Mouse (Mus musculus) forebrain, embryonic 10.5 days (tissue): ENCODE measurements at regions not wholly inside any gene's neighbourhood (a gene's known extent, or its start where the extent isn't known, plus 50 kb on each side); places are given as distances from the start of the nearest gene placed in this dataset.
"Not testable (repeated sequence)": the region's sequence is repeated elsewhere in the genome, so short reads cannot be mapped to it uniquely, and the experiment has no call there.

ENCODE experiments used
- DNase-seq: peaks from one replicate; pipeline ENCODE4 v3.0.0-alpha.2; 2017; ENCODE audit warnings: low spot score; ENCODE audit errors: extremely low spot score
- H3K27ac ChIP-seq: fragments of 300-500 bp; sonication (generic); 2 replicates; pipeline ENCODE4 v1.5.1; 2016; ENCODE audit warnings: mild to moderate bottlenecking
- H3K27me3 ChIP-seq: fragments of 300-500 bp; sonication (generic); 2 replicates; pipeline ENCODE4 v1.6.1; 2016; ENCODE audit warnings: mild to moderate bottlenecking; ENCODE audit not compliant: poor library complexity, severe bottlenecking
- H3K36me3 ChIP-seq: fragments of 300-500 bp; sonication (generic); replicated peaks from 2 replicates; pipeline ENCODE4 v1.6.1; 2016; ENCODE audit warnings: mild to moderate bottlenecking, moderate library complexity
- H3K4me1 ChIP-seq: fragments of 300-500 bp; sonication (generic); 2 replicates; pipeline ENCODE4 v1.6.1; 2016
- H3K4me3 ChIP-seq: fragments of 300-500 bp; sonication (generic); 2 replicates; pipeline ENCODE4 v1.5.1; 2016; ENCODE audit warnings: mild to moderate bottlenecking, moderate library complexity
- H3K9me3 ChIP-seq: fragments of 300-500 bp; sonication (generic); 2 replicates; pipeline ENCODE4 v1.6.1; 2016; ENCODE audit warnings: mild to moderate bottlenecking, moderate library complexity
- WGBS: fragments of 180-500 bp; shearing (Covaris S2); methylation state at CpG from one replicate; pipeline ENCODE4 v1.1.7; 2016; 5-methylcytosine and 5-hydroxymethylcytosine counted together

- Histone ChIP-seq H3K36me3 (no peaks in the 10 kb centered on the region), H3K27me3 (no peaks in the 10 kb centered on the region), H3K4me1 (no peaks in the 10 kb centered on the region), H3K27ac (no peak overlapping the region), H3K9me3 (no peaks in the 10 kb centered on the region), H3K4me3 (no peak overlapping the region)
- no peak for DNase-seq
- 80% methylated on average over 6 of the region's 6 CpGs for WGBS
Measured at GRCm38 (mm10) chr11:8773862-8774261, 109.5 kb upstream of the Tns3 start.

GRCm38 (mm10) chr11:8773260-8773659, 108.9 kb upstream of the Tns3 start:
- Histone ChIP-seq H3K4me3 (no peak overlapping the region), H3K4me1 (no peaks in the 10 kb centered on the region), H3K27ac (no peak overlapping the region), H3K36me3 (no peaks in the 10 kb centered on the region), H3K9me3 (no peaks in the 10 kb centered on the region), H3K27me3 (no peaks in the 10 kb centered on the region)
- WGBS = 82% methylated on average over 11 of the region's 11 CpGs
- DNase-seq = no peak

- H3K4me3 ChIP-seq = no peak overlapping the region
- 85% methylated on average over 5 of the region's 5 CpGs for WGBS
- H3K27me3 ChIP-seq = no peaks in the 10 kb centered on the region
- no peaks in the 10 kb centered on the region for H3K36me3 ChIP-seq
- DNase-seq = no peak
- no peaks in the 10 kb centered on the region for H3K4me1 ChIP-seq
- H3K27ac ChIP-seq = no peak overlapping the region
- no peaks in the 10 kb centered on the region for H3K9me3 ChIP-seq
Measured at GRCm38 (mm10) chr11:8772541-8772940, 108.2 kb upstream of the Tns3 start.

GRCm38 (mm10) chr11:8768706-8769105, 104.4 kb upstream of the Tns3 start:
- not testable (repeated sequence) for H3K4me3 ChIP-seq, DNase-seq, H3K27ac ChIP-seq, H3K4me1 ChIP-seq, H3K36me3 ChIP-seq, H3K9me3 ChIP-seq, H3K27me3 ChIP-seq
- 88% methylated on average over 1 of the region's 1 CpGs for WGBS

- no peak overlapping the region for H3K27ac ChIP-seq
- 94% methylated on average over 1 of the region's 1 CpGs for WGBS
- DNase-seq = no peak
- H3K27me3 ChIP-seq = no peaks in the 10 kb centered on the region
- H3K4me3 ChIP-seq = no peak overlapping the region
- peaks cover 9% of the 10 kb centered on the region; the same call in 1 of the 2 replicates for H3K4me1 ChIP-seq
- no peaks in the 10 kb centered on the region for H3K9me3 ChIP-seq
- no peaks in the 10 kb centered on the region for H3K36me3 ChIP-seq
Measured at GRCm38 (mm10) chr11:8765541-8765885, 101.2 kb upstream of the Tns3 start.

- Histone ChIP-seq H3K9me3 (no peaks in the 10 kb centered on the region), H3K4me3 (no peak overlapping the region), H3K27ac (no peak overlapping the region), H3K4me1 (peaks cover 9% of the 10 kb centered on the region; the same call in 1 of the 2 replicates), H3K27me3 (no peaks in the 10 kb centered on the region), H3K36me3 (no peaks in the 10 kb centered on the region)
- 85% methylated on average over 2 of the region's 2 CpGs for WGBS
- no peak for DNase-seq
Measured at GRCm38 (mm10) chr11:8764861-8765540, 100.7 kb upstream of the Tns3 start.

GRCm38 (mm10) chr11:8763448-8763847, 99.1 kb upstream of the Tns3 start:
- Histone ChIP-seq H3K4me3 (no peak overlapping the region), H3K27me3 (no peaks in the 10 kb centered on the region), H3K36me3 (no peaks in the 10 kb centered on the region), H3K9me3 (no peaks in the 10 kb centered on the region), H3K27ac (no peak overlapping the region), H3K4me1 (peaks cover 9% of the 10 kb centered on the region; the same call in 1 of the 2 replicates)
- 75% methylated on average over 7 of the region's 7 CpGs for WGBS
- no peak for DNase-seq

- no peaks in the 10 kb centered on the region for H3K36me3 ChIP-seq
- WGBS = 86% methylated on average over 2 of the region's 2 CpGs
- no peak overlapping the region for H3K27ac ChIP-seq
- H3K4me1 ChIP-seq = peaks cover 9% of the 10 kb centered on the region; the same call in 1 of the 2 replicates
- H3K27me3 ChIP-seq = no peaks in the 10 kb centered on the region
- DNase-seq = no peak
- H3K4me3 ChIP-seq = no peak overlapping the region
- H3K9me3 ChIP-seq = no peaks in the 10 kb centered on the region
Measured at GRCm38 (mm10) chr11:8762133-8762532, 97.8 kb upstream of the Tns3 start.

- H3K27me3 ChIP-seq = no peaks in the 10 kb centered on the region
- no peaks in the 10 kb centered on the region for H3K36me3 ChIP-seq
- H3K4me3 ChIP-seq = no peak overlapping the region
- no peaks in the 10 kb centered on the region for H3K9me3 ChIP-seq
- no peak for DNase-seq
- H3K27ac ChIP-seq = 0 out of 2 replicates have a peak overlapping the region, but pooled peaks have one; percentile 6
- H3K4me1 ChIP-seq = peaks cover 9% of the 10 kb centered on the region; the same call in 1 of the 2 replicates
Measured at GRCm38 (mm10) chr11:8761626-8762025, 97.3 kb upstream of the Tns3 start.

GRCm38 (mm10) chr11:8759858-8760257, 95.5 kb upstream of the Tns3 start:
- 90% methylated on average over 1 of the region's 1 CpGs for WGBS
- H3K4me3 ChIP-seq = no peak overlapping the region
- H3K4me1 ChIP-seq = peaks cover 9% of the 10 kb centered on the region; the same call in 1 of the 2 replicates
- no peaks in the 10 kb centered on the region for H3K9me3 ChIP-seq
- H3K27ac ChIP-seq = no peak overlapping the region
- H3K27me3 ChIP-seq = no peaks in the 10 kb centered on the region
- no peaks in the 10 kb centered on the region for H3K36me3 ChIP-seq
- no peak for DNase-seq

- H3K27me3 ChIP-seq, H3K4me1 ChIP-seq, H3K9me3 ChIP-seq, DNase-seq, H3K27ac ChIP-seq, H3K36me3 ChIP-seq, H3K4me3 ChIP-seq: not testable (repeated sequence)
- WGBS = 34% methylated on average over 2 of the region's 2 CpGs
Measured at GRCm38 (mm10) chr11:8754508-8754907, 90.2 kb upstream of the Tns3 start.

GRCm38 (mm10) chr11:8735784-8736183, 71.4 kb upstream of the Tns3 start:
- not testable (repeated sequence) for H3K9me3 ChIP-seq, H3K36me3 ChIP-seq, H3K4me3 ChIP-seq, H3K27me3 ChIP-seq, H3K4me1 ChIP-seq, DNase-seq, H3K27ac ChIP-seq
- WGBS = 79% methylated on average over 3 of the region's 3 CpGs

- Histone ChIP-seq H3K4me3 (no peak overlapping the region), H3K4me1 (peaks cover 14% of the 10 kb centered on the region), H3K27ac (no peak overlapping the region), H3K36me3 (no peaks in the 10 kb centered on the region), H3K27me3 (no peaks in the 10 kb centered on the region), H3K9me3 (no peaks in the 10 kb centered on the region)
- 91% methylated on average over 5 of the region's 5 CpGs for WGBS
- no peak for DNase-seq
Measured at GRCm38 (mm10) chr11:8727007-8727406, 62.7 kb upstream of the Tns3 start.

GRCm38 (mm10) chr11:8725505-8725904, 61.2 kb upstream of the Tns3 start:
- no peaks in the 10 kb centered on the region for H3K27me3 ChIP-seq
- WGBS = 82% methylated on average over 4 of the region's 4 CpGs
- no peak for DNase-seq
- H3K4me3 ChIP-seq = no peak overlapping the region
- H3K4me1 ChIP-seq = peaks cover 14% of the 10 kb centered on the region
- no peak overlapping the region for H3K27ac ChIP-seq
- H3K9me3 ChIP-seq = no peaks in the 10 kb centered on the region
- H3K36me3 ChIP-seq = no peaks in the 10 kb centered on the region
